19 mouse cellular contexts compared by ENCODE assay signal in genomic region chr6:54057661-54058060, GRCm38 (mm10). TPM values are rescaled to one million over a fixed set of nuclear protein-coding genes. Genes with fewer than 3 reads are reported as not detected.
DNase-seq lines count a peak whose midpoint lies in the region; ATAC-seq and TF ChIP-seq lines count a peak whose summit lies in the region.
"Had no signal": no experiment of that assay in that cellular context is flagged by ENCODE, and none has a peak within 500 bp of the region (broad histone marks: within the 10 kb centered on the region; RNA-seq: fewer than 3 reads in every experiment).

No protein-coding gene starts in this region.

- TF ChIP-seq CTCF in cerebellum, adult 2 months (IDR thresholded peaks at IDR 0.05; ENCODE audit: borderline replicate concordance, insufficient read depth, low read depth, low read length), result no peak
- TF ChIP-seq CTCF in liver, adult 2 months (IDR thresholded peaks at IDR 0.05; ENCODE audit: low read depth, low read length), result 0 out of 2 replicates have a peak, but pooled peaks have one; percentile 11
- TF ChIP-seq CTCF in E14TG2a.4 (conservative IDR thresholded peaks at IDR 0.05; ENCODE audit: low read length), result 0 out of 2 replicates have a peak, but pooled peaks have one; percentile 15
- peak; percentile 9; the same call in 1 of the 2 replicates for TF ChIP-seq CTCF in brain, embryonic 14.5 days (IDR thresholded peaks at IDR 0.05; ENCODE audit: borderline replicate concordance, extremely low read depth, insufficient read depth, insufficient read length)

- no peak for ATAC-seq in liver, embryonic 11.5 days (replicated peaks; ENCODE audit: low FRiP score)

- DNase-seq in cerebellum, adult 2 months, result no peak
- DNase-seq in cerebellum, adult 11 months, result no peak
- no peak for DNase-seq in liver, adult 2 months (ENCODE audit: extremely low read depth, low read depth, low spot score)
- no peak for DNase-seq in liver, embryonic 11.5 days (ENCODE audit: low spot score)
- no peak for DNase-seq in brain, embryonic 14.5 days (ENCODE audit: low read depth)
- no peak for DNase-seq in embryo, embryonic 10 days (ENCODE audit: low spot score)
- DNase-seq in layer of hippocampus, adult 8-10 months (ENCODE audit: low spot score in 2 of 2), result no peak
- DNase-seq: cerebellum, postnatal 25 days; gastrocnemius, postnatal 36 days; kidney, adult 8-10 months; left cerebral cortex, postnatal 4 days; lung, postnatal 10 days; right cerebral cortex, postnatal 14 days; thymus, postnatal 36 days had no signal

- peak overlapping the region; percentile 72 for H3K27ac ChIP-seq in cerebellum, adult 2 months (ENCODE audit: insufficient read depth, low read length)
- H3K27ac ChIP-seq in liver, adult 2 months (replicated peaks; ENCODE audit: insufficient read depth, low read depth, low read length), result no peak overlapping the region
- H3K27ac ChIP-seq in liver, embryonic 11.5 days (ENCODE audit: low read depth, low read length), result no peak overlapping the region
- H3K27ac ChIP-seq: forebrain, embryonic 12.5 days; liver, embryonic 15.5 days; neural tube, embryonic 13.5 days had no signal

- peaks cover 57% of the 10 kb centered on the region for H3K4me1 ChIP-seq in cerebellum, adult 2 months (ENCODE audit: control insufficient read depth, insufficient read depth, low read length)
- peaks cover 8% of the 10 kb centered on the region; the same call in 1 of the 2 replicates for H3K4me1 ChIP-seq in liver, adult 2 months (ENCODE audit: control insufficient read depth, insufficient read depth, low read length)
- peaks cover 11% of the 10 kb centered on the region for H3K4me1 ChIP-seq in liver, embryonic 11.5 days (replicated peaks; ENCODE audit: control insufficient read depth, insufficient read depth, low read length)
- peaks cover 14% of the 10 kb centered on the region for H3K4me1 ChIP-seq in E14TG2a.4 (replicated peaks; ENCODE audit: low read depth, low read length)

- peaks cover 30% of the 10 kb centered on the region for H3K79me2 ChIP-seq in liver, adult 2 months (ENCODE audit: control insufficient read depth, insufficient read depth, low read length)

- H3K9ac ChIP-seq in liver, adult 2 months (ENCODE audit: low read depth, low read length), result no peak overlapping the region
- no peak overlapping the region for H3K9ac ChIP-seq in liver, embryonic 11.5 days (ENCODE audit: low read depth, low read length)
- H3K9ac ChIP-seq: forebrain, embryonic 12.5 days; heart, embryonic 12.5 days; liver, embryonic 15.5 days; neural tube, embryonic 13.5 days had no signal

- H3K27me3 ChIP-seq in cerebellum, adult 2 months (ENCODE audit: control insufficient read depth, insufficient read depth, low read length), result no peaks in the 10 kb centered on the region
- H3K27me3 ChIP-seq in liver, adult 2 months (ENCODE audit: control insufficient read depth, insufficient read depth, low read length), result no peaks in the 10 kb centered on the region
- H3K27me3 ChIP-seq in liver, embryonic 11.5 days (replicated peaks; ENCODE audit: control insufficient read depth, insufficient read depth, low read length), result no peaks in the 10 kb centered on the region
- 0 out of 2 replicates have a peak, but pooled peaks cover 7% of the 10 kb centered on the region for H3K27me3 ChIP-seq in E14TG2a.4 (ENCODE audit: insufficient read depth, low read length)
- H3K27me3 ChIP-seq: forebrain, embryonic 12.5 days; heart, embryonic 12.5 days; liver, embryonic 15.5 days; neural tube, embryonic 13.5 days had no signal

- WGBS in cerebellum, adult 2 months, result 69% methylated on average over 10 of the region's 10 CpGs
- 92% methylated on average over 10 of the region's 10 CpGs for WGBS in liver, adult 2 months
- WGBS in liver, embryonic 11.5 days, result 78% methylated on average over 10 of the region's 10 CpGs

- H3K4me2 ChIP-seq in liver, embryonic 11.5 days, result no peak overlapping the region
- H3K4me2 ChIP-seq: forebrain, embryonic 12.5 days; heart, embryonic 12.5 days; liver, embryonic 15.5 days; neural tube, embryonic 13.5 days had no signal

- no peak overlapping the region for H3K4me3 ChIP-seq in cerebellum, adult 2 months (replicated peaks; ENCODE audit: insufficient read depth, low read depth, low read length)
- no peak overlapping the region for H3K4me3 ChIP-seq in liver, adult 2 months (ENCODE audit: insufficient read depth, low read depth, low read length)
- H3K4me3 ChIP-seq in liver, embryonic 11.5 days (ENCODE audit: low read depth, low read length), result no peak overlapping the region
- no peak overlapping the region for H3K4me3 ChIP-seq in E14TG2a.4 (replicated peaks; ENCODE audit: low read length)
- H3K4me3 ChIP-seq: forebrain, embryonic 12.5 days; heart, embryonic 12.5 days; liver, embryonic 15.5 days; neural tube, embryonic 13.5 days had no signal

- H3K9me3 ChIP-seq in liver, embryonic 11.5 days (ENCODE audit: control insufficient read depth, low read length), result no peaks in the 10 kb centered on the region
- no peaks in the 10 kb centered on the region for H3K9me3 ChIP-seq in E14TG2a.4 (ENCODE audit: low read length)
- H3K9me3 ChIP-seq: forebrain, embryonic 12.5 days; heart, embryonic 12.5 days; liver, embryonic 15.5 days; neural tube, embryonic 13.5 days had no signal

- no peaks in the 10 kb centered on the region for H3K36me3 ChIP-seq in liver, adult 2 months (ENCODE audit: control insufficient read depth, insufficient read depth, low read length)
- no peaks in the 10 kb centered on the region for H3K36me3 ChIP-seq in liver, embryonic 11.5 days (ENCODE audit: control insufficient read depth, insufficient read depth, low read length)
- H3K36me3 ChIP-seq in E14TG2a.4 (ENCODE audit: insufficient read depth, low read length), result no peaks in the 10 kb centered on the region
- H3K36me3 ChIP-seq: forebrain, embryonic 12.5 days; heart, embryonic 12.5 days; liver, embryonic 15.5 days; neural tube, embryonic 13.5 days had no signal

- no peak for TF ChIP-seq POLR2A in cerebellum, adult 2 months (IDR thresholded peaks at IDR 0.05; ENCODE audit: borderline replicate concordance, insufficient read depth, low read length)
- no peak for TF ChIP-seq POLR2A in liver, adult 2 months (IDR thresholded peaks at IDR 0.05; ENCODE audit: extremely low read depth, insufficient read depth, low read length)
- no peak for TF ChIP-seq POLR2A in brain, embryonic 14.5 days (IDR thresholded peaks at IDR 0.05; ENCODE audit: borderline replicate concordance, extremely low read depth, insufficient read depth, insufficient read length, poor library complexity, severe bottlenecking)

RNA-seq across cellular contexts. Expression of gene Chn2, which starts 18.3 kb away (rescaled TPM):
- 574 and 684 TPM in 2 replicates for polyA plus RNA-seq in cerebellum, adult 2 months (2012; rRNA removed)
- 36.2 and 46.2 TPM in 2 replicates for total RNA-seq in liver, adult 2 months (2014; rRNA removed)
- polyA plus RNA-seq in liver, adult 2 months (2012; rRNA removed), result 35.6 and 37.3 TPM in 2 replicates
- polyA plus RNA-seq in liver, embryonic 11.5 days (2014; fragmentation: Nextera tagmentation; extraction: Ambion mirVana), result 5.5 and 6.6 TPM in 2 replicates
- 36.0 and 38.2 TPM in 2 replicates for polyA plus RNA-seq in brain, embryonic 14.5 days (2012; rRNA removed)
- total RNA-seq in layer of hippocampus, adult 8-10 months (2022), result 10 to 100 TPM; 22.1 to 26.4 (median 24.1) TPM

Comparison
In these comparisons a context has a peak if more than half of its experiments do, and no peak if none do; other contexts are left out.
1. RNA of gene Chn2, which starts 18.3 kb away (polyA plus RNA-seq): 574 to 684 TPM in cerebellum, adult 2 months; 36.0 to 38.2 TPM in brain, embryonic 14.5 days, 35.6 to 37.3 TPM in liver, adult 2 months and 5.5 to 6.6 TPM in liver, embryonic 11.5 days; every median in the first group is over 10 times any median in the second.